Mouse (Mus musculus) CD4-positive, CD25-positive, alpha-beta regulatory T cell, adult 2 months (primary cell): ENCODE measurements at regions not wholly inside any gene's neighbourhood (a gene's known extent, or its start where the extent isn't known, plus 50 kb on each side); places are given as distances from the start of the nearest gene placed in this dataset.

Experiments
- DNase-seq: peaks from one replicate; pipeline ENCODE4 v3.0.0-alpha.2; 2012; ENCODE audit warnings: low read depth, low spot score

- DNase-seq, result no peak
Measured at GRCm38 (mm10) chr7:128834894-128835293, 90.2 kb downstream of the Sec23ip start.

- no peak for DNase-seq
Measured at GRCm38 (mm10) chr7:128836435-128836834, 91.7 kb downstream of the Sec23ip start.

GRCm38 (mm10) chr7:128842561-128842960, 97.8 kb downstream of the Sec23ip start:
- no peak for DNase-seq

GRCm38 (mm10) chr7:128843576-128843975, 98.8 kb downstream of the Sec23ip start:
- no peak for DNase-seq

- no peak for DNase-seq
Measured at GRCm38 (mm10) chr7:128849261-128849660, 104.5 kb downstream of the Sec23ip start.

- DNase-seq, result no peak
Measured at GRCm38 (mm10) chr7:128854193-128854592, 109.5 kb downstream of the Sec23ip start.

- no peak for DNase-seq
Measured at GRCm38 (mm10) chr7:128854690-128855343, 110.1 kb downstream of the Sec23ip start.

- DNase-seq, result peak; percentile 70
Measured at GRCm38 (mm10) chr7:128860141-128860540, 115.4 kb downstream of the Sec23ip start.

- no peak for DNase-seq
Measured at GRCm38 (mm10) chr7:128860709-128861108, 116.0 kb downstream of the Sec23ip start.

- no peak for DNase-seq
Measured at GRCm38 (mm10) chr7:128861376-128861775, 116.6 kb downstream of the Sec23ip start.

GRCm38 (mm10) chr7:128868799-128869198, 124.1 kb downstream of the Sec23ip start:
- DNase-seq, result no peak

GRCm38 (mm10) chr7:128884015-128884414, 139.3 kb downstream of the Sec23ip start:
- DNase-seq, result no peak

- no peak for DNase-seq
Measured at GRCm38 (mm10) chr7:128885551-128885950, 140.8 kb downstream of the Sec23ip start.

GRCm38 (mm10) chr7:128910134-128910533, 165.4 kb downstream of the Sec23ip start:
- no peak for DNase-seq

GRCm38 (mm10) chr7:128937976-128938730, 193.4 kb downstream of the Sec23ip start:
- DNase-seq, result no peak

GRCm38 (mm10) chr7:128960575-128960974, 215.8 kb downstream of the Sec23ip start:
- DNase-seq, result no peak

- no peak for DNase-seq
Measured at GRCm38 (mm10) chr7:128979904-128980303, 235.2 kb downstream of the Sec23ip start.

- DNase-seq, result no peak
Measured at GRCm38 (mm10) chr7:128980827-128981226, 236.1 kb downstream of the Sec23ip start.

- DNase-seq, result no peak
Measured at GRCm38 (mm10) chr7:128998759-128999158, 254.0 kb downstream of the Sec23ip start.

GRCm38 (mm10) chr7:129002419-129002818, 254.4 kb upstream of the Plpp4 start:
- no peak for DNase-seq

- DNase-seq, result no peak
Measured at GRCm38 (mm10) chr7:129003150-129003549, 253.7 kb upstream of the Plpp4 start.

GRCm38 (mm10) chr7:129016353-129016752, 240.5 kb upstream of the Plpp4 start:
- DNase-seq, result no peak

- no peak for DNase-seq
Measured at GRCm38 (mm10) chr7:129027116-129027515, 229.7 kb upstream of the Plpp4 start.
